Mouse (Mus musculus): ENCODE data around the gene Barhl2.

GRCm38 (mm10) chr5:106502684-106503545, 44.9 kb upstream of the Barhl2 start:
- no peak for TF ChIP-seq EP300 (IDR thresholded peaks at IDR 0.05; ENCODE audit: low read depth)
- no peak for TF ChIP-seq CTCF (IDR thresholded peaks at IDR 0.05; ENCODE audit: low read depth)
